Mouse (Mus musculus) CD4-positive, CD25-positive, alpha-beta regulatory T cell, adult 4 months (primary cell): ENCODE results near the gene Nckap5. TPM values are rescaled to one million over a fixed set of nuclear protein-coding genes. Genes with fewer than 3 reads are reported as not detected.
"Not testable (repeated sequence)": the region's sequence is repeated elsewhere in the genome, so short reads cannot be mapped to it uniquely, and the experiment has no call there.

Source experiments
- ATAC-seq: one replicate; pipeline ENCODE4 v1.8.0; 2017
- polyA plus RNA-seq, 2 experiments: library from polyadenylated mRNA; unstranded; fragments of 100-300 nt; shearing (Covaris generic); gene quantifications; one replicate each; pipeline ENCODE4 v1.2.1; 2017

Gene Nckap5
- 1 to 10 TPM; 2.1 to 2.3 TPM for polyA plus RNA-seq

GRCm38 (mm10) chr1:126830031-126830927 lies at the start of gene Nckap5:
TSS of gene Nckap5 (minus strand) at chr1:126830799.
- ATAC-seq: no peak

- no peak for ATAC-seq
These were observed 46.9 kb upstream of the Nckap5 start for GRCm38 (mm10) chr1:126877495-126877894.

- no peak for ATAC-seq
These were observed 37.8 kb upstream of the Nckap5 start for GRCm38 (mm10) chr1:126868372-126868771.

GRCm38 (mm10) chr1:126867912-126868311 lies 37.3 kb upstream of the Nckap5 start:
- ATAC-seq: no peak

- no peak for ATAC-seq
These were observed 35.0 kb upstream of the Nckap5 start for GRCm38 (mm10) chr1:126865591-126866086.

GRCm38 (mm10) chr1:126861816-126862215 lies 31.2 kb upstream of the Nckap5 start:
- ATAC-seq: no peak

- ATAC-seq: no peak
These were observed 29.9 kb upstream of the Nckap5 start for GRCm38 (mm10) chr1:126860537-126860936.

- no peak for ATAC-seq
These were observed 18.9 kb upstream of the Nckap5 start for GRCm38 (mm10) chr1:126849481-126849880.

- ATAC-seq: no peak
These were observed 15.7 kb upstream of the Nckap5 start for GRCm38 (mm10) chr1:126846317-126846716.

GRCm38 (mm10) chr1:126832885-126833284 lies 2.3 kb upstream of the Nckap5 start:
- ATAC-seq: no peak

GRCm38 (mm10) chr1:126829031-126829430 lies 1.6 kb downstream of the Nckap5 start:
- ATAC-seq: no peak

GRCm38 (mm10) chr1:126824841-126825240 lies 5.8 kb downstream of the Nckap5 start:
- ATAC-seq: no peak

GRCm38 (mm10) chr1:126822246-126822645 lies 8.4 kb downstream of the Nckap5 start:
- ATAC-seq: peak; percentile 29

- peak; percentile 97 for ATAC-seq
These were observed 13.1 kb downstream of the Nckap5 start for GRCm38 (mm10) chr1:126817381-126818034.

GRCm38 (mm10) chr1:126806994-126807611 lies 23.5 kb downstream of the Nckap5 start:
- no peak for ATAC-seq

- ATAC-seq: no peak
These were observed 24.1 kb downstream of the Nckap5 start for GRCm38 (mm10) chr1:126806548-126806947.

- no peak for ATAC-seq
These were observed 28.2 kb downstream of the Nckap5 start for GRCm38 (mm10) chr1:126802405-126802804.

GRCm38 (mm10) chr1:126801706-126802105 lies 28.9 kb downstream of the Nckap5 start:
- no peak for ATAC-seq

- ATAC-seq: no peak
These were observed 31.2 kb downstream of the Nckap5 start for GRCm38 (mm10) chr1:126799379-126799798.

GRCm38 (mm10) chr1:126780354-126780941 lies 50.2 kb downstream of the Nckap5 start:
- ATAC-seq: not testable (repeated sequence)

- ATAC-seq: not testable (repeated sequence)
These were observed 56.7 kb downstream of the Nckap5 start for GRCm38 (mm10) chr1:126773947-126774346.

GRCm38 (mm10) chr1:126766971-126767370 lies 63.6 kb downstream of the Nckap5 start:
- ATAC-seq: no peak
